Mouse (Mus musculus) kidney, adult 9 months (tissue): Measurements from ENCODE around the gene Rbm20.

Experiments
- DNase-seq: peaks from one replicate; pipeline ENCODE4 v3.0.0; 2022

Gene Rbm20

DNA sequence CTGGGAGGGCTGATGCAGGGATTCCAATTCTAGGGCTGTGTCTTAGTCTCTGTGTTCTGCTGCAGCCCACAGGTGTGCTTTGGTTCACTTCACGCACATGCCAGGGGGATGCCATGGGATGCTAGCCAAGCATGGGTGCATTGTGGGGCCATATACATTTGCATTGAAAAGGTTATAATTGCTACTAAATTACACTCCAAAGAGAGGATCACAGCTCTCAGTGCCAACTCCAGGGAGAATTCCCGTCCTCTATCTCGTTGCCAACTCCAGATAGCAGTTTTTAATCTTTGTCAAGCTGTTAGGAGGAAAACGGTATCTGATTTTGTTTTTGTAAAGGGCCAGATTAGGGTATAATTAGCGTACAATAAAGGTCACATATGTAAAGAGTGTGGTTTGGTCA is 178.7 kb downstream of the Rbm20 start:
- no peak for DNase-seq

- no peak for DNase-seq
Observed at GRCm38 (mm10) chr19:53856794-53857193, 179.7 kb downstream of the Rbm20 start.

GRCm38 (mm10) chr19:53857962-53858361 is 180.9 kb downstream of the Rbm20 start:
- DNase-seq: no peak

GRCm38 (mm10) chr19:53859149-53859548 is 182.0 kb downstream of the Rbm20 start:
- no peak for DNase-seq

DNA sequence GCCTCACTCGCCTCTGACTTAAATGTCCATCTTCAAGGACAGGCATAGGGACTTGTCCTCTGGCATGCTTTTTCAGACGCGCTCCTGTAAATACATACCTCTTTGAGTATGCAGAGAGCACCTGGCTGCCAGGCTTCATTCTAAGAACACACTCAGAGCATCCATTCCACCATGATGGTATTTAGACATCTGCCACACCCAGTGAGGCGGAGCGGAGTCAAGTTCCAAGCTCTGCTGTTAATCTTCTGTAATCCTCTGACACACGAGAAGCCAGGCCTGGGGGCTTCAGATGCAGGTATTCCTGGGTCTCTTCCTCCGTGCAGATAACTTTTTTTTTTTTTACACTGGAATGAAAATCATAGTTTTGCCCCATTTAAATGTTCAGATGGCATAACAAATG is 182.5 kb downstream of the Rbm20 start:
- no peak for DNase-seq

DNA sequence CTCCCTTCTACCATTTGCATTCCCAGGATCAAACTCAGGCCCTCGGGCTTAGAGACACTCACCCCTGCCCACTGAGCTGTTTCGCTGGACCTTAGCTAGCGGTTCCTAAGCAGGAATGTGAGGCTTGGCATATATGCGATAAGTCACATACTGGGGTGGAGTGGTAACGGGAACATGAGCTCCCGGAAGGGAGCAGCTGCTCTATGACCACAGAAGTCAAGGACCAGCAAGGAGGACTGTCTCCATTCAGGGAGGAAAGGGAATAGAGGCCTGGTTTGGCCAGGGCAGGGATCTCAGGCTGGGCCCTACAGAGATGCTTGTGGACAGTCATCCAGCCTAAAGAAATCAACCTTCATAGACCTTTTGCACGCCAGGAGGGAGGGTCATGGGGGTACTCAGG is 184.2 kb downstream of the Rbm20 start:
- DNase-seq: no peak

- DNase-seq: no peak
Observed at GRCm38 (mm10) chr19:53862573-53863246, 185.6 kb downstream of the Rbm20 start.

DNA sequence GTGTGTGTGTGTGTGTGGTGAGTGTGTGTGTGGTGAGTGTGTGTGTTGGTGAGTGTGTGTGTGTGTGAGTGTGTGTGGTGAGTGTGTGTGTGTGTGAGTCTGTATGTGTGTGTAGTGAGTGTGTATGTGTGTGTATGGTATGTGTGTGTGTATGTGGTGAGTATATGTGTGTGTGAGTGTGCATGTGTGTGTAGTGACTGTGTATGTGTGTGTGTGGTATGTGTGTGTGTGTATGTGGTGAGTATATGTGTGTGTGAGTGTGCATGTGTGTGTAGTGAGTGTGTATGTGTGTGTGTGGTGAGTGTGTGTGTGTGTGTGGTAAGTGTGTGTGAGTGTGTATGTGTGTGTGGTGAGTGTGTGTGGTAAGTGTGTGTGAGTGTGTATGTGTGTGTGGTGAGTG is 190.1 kb downstream of the Rbm20 start:
- DNase-seq: no peak

GRCm38 (mm10) chr19:53868125-53868524 is 191.0 kb downstream of the Rbm20 start:
- DNase-seq: no peak

GRCm38 (mm10) chr19:53868796-53869195 is 191.7 kb downstream of the Rbm20 start:
- DNase-seq: no peak

DNA sequence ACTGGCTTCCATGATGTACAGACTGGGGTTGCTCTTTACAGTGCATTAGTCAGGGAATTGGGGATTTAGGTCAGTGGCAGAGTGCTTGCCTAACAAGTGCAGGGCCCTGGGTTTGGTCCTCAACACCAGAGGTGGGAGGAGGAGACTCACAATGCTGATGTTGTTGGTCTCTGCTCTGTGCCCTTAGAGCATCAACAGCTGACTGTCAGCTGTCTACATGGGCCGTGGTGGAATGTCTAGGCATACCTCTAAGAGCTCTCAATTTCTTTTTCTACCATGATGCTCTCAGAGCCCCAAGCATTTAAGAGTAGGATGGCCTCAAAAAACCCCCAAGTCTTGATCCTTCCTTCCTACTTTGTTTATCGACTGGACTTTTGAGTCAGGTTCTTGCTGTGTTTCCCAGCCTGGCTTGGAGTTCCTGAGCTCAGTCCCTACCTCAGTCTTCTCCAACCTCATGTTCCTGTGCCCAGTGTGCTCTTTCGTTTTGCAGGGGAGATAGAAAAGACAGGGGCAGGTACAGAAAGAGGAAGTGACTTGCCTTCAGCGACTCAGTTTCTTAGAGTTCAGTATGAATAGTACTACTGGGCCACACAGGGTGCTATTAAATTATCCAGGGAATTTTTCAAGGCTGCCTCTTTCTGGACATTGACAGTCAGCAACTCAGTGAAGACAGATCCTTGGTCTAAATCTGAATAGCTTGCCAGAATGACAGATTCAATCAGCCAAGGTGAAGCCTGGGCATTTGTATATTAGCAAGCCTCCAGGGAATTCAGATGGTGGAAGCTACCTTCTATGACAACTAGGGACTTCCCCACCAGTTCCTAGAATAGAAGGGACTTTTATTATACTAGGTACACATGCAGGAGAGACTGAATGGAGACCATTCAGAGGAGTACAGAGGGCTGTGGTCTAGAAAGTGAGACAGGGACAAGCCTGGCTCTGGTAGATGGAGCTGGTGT is 192.6 kb downstream of the Rbm20 start:
- no peak for DNase-seq

- no peak for DNase-seq
Observed at GRCm38 (mm10) chr19:53870568-53870967, 193.5 kb downstream of the Rbm20 start.

- DNase-seq: no peak
Observed at GRCm38 (mm10) chr19:53871502-53871901, 194.4 kb downstream of the Rbm20 start.

GRCm38 (mm10) chr19:53872994-53873713 is 196.0 kb downstream of the Rbm20 start:
- no peak for DNase-seq

DNA sequence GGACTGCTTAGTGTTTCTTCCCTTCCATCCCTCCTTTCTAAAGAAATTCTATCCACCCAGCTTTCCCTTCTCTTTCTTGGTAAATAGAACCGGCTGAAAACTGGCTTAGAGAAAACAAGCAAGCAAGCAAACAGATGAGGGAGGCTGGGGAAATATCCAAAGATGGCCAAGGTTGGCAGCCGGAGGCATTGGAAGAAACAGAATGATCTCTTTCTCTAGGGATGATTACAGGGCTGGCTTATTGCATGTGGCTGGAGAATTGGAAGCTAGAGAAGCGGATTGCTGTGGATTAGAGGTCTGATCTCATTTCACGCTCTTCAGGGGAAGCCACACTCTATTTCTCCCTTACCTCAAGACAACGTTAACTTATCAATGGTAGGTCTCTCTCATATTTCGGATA is 198.1 kb downstream of the Rbm20 start:
- no peak for DNase-seq

GRCm38 (mm10) chr19:53877779-53878178 is 200.7 kb downstream of the Rbm20 start:
- no peak for DNase-seq

GRCm38 (mm10) chr19:53880460-53880859 is 203.4 kb downstream of the Rbm20 start:
- DNase-seq: no peak

DNA sequence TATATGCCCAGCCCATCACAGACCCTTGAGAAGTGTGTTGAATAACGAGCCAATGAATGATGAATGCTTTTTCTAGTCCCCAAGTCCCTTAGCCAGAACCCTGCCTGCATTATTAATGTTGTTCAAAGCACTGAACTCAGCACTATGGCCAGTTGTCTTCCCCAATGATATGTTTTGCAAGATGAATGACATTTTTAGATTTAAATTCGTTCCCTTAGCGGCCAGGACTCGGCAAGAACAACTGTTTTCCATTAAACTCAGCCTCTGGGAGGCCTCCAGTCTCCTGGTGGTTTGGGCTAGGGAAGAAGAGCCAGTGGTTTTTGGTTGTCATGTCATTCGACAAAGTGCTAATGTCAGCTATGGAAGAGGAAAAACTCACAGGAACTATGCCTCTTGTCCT is 204.7 kb downstream of the Rbm20 start:
- DNase-seq: no peak

GRCm38 (mm10) chr19:53885450-53885849 is 208.3 kb downstream of the Rbm20 start:
- no peak for DNase-seq

- DNase-seq: no peak
Observed at GRCm38 (mm10) chr19:53886576-53887370, 209.7 kb downstream of the Rbm20 start.

- DNase-seq: no peak
Observed at GRCm38 (mm10) chr19:53887822-53888221, 210.7 kb downstream of the Rbm20 start.

GRCm38 (mm10) chr19:53888331-53888730 is 211.2 kb downstream of the Rbm20 start:
- DNase-seq: no peak

DNA sequence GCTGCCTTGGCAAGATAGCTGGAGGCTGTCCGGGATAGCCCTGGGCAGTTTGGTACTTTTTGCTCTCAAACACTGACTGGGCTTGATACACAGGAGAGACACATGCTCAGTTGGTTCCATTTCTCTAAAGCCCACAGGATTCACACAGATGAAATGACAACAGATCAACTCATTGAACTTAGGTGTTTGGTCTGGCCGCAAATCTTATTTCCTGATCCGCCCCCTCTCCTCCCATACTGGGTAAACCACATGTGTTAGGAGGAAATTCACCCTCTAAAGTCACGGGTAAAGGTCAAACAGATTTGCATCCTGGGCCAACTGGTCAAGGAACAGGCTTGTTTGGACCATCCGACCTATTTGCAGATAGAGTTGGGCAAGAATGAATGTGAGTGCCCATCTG is 212.4 kb downstream of the Rbm20 start:
- DNase-seq: no peak
